Mouse (Mus musculus) midbrain, embryonic 11.5 days (tissue): ENCODE data around the gene A630076J17Rik. TPM values are rescaled to one million over a fixed set of nuclear protein-coding genes. Genes with fewer than 3 reads are reported as not detected.
A peak's percentile ranks its signal among the peaks of the same experiment; 100 is the strongest.

Experiments used
- ATAC-seq: fragments of 200-750 bp; cut with Nextera tagmentation; 2 replicates; pipeline ENCODE4 v1.8.0; 2017; ENCODE audit warnings: moderate TSS enrichment, moderate library complexity; ENCODE audit not compliant: low FRiP score
- DNase-seq: peaks from one replicate; pipeline ENCODE4 v3.0.0; 2015; ENCODE audit warnings: low spot score; ENCODE audit errors: missing footprints
- H3K27ac ChIP-seq: fragments of 300-500 bp; sonication (generic); 2 replicates; pipeline ENCODE4 v1.5.1; 2014; ENCODE audit warnings: low read depth, low read length
- H3K27me3 ChIP-seq: fragments of 300-500 bp; sonication (generic); 2 replicates; pipeline ENCODE4 v1.6.1; 2014; ENCODE audit warnings: mild to moderate bottlenecking, low read length, moderate library complexity, mixed read lengths; ENCODE audit not compliant: control insufficient read depth, insufficient read depth
- H3K36me3 ChIP-seq: fragments of 300-500 bp; sonication (generic); 2 replicates; pipeline ENCODE4 v1.6.1; 2014; ENCODE audit warnings: mild to moderate bottlenecking, low read length, moderate library complexity, mixed read lengths; ENCODE audit not compliant: control insufficient read depth, insufficient read depth
- H3K4me1 ChIP-seq: fragments of 300-500 bp; sonication (generic); 2 replicates; pipeline ENCODE4 v1.6.1; 2014; ENCODE audit warnings: low read length; ENCODE audit not compliant: control insufficient read depth, insufficient read depth
- H3K4me2 ChIP-seq: fragments of 300-500 bp; sonication (generic); 2 replicates; pipeline ENCODE4 v1.6.1; 2014; ENCODE audit warnings: mild to moderate bottlenecking, moderate library complexity
- H3K4me3 ChIP-seq: fragments of 300-500 bp; sonication (generic); 2 replicates; pipeline ENCODE4 v1.5.1; 2014; ENCODE audit warnings: low read depth, low read length
- H3K9ac ChIP-seq: fragments of 300-500 bp; sonication (generic); 2 replicates; pipeline ENCODE4 v1.6.1; 2014; ENCODE audit warnings: low read length
- H3K9me3 ChIP-seq: fragments of 300-500 bp; sonication (generic); 2 replicates; pipeline ENCODE4 v1.6.1; 2016; ENCODE audit warnings: low read length; ENCODE audit not compliant: control insufficient read depth
- WGBS: fragments of 180-500 bp; shearing (Covaris S2); extraction: QIAGEN DNeasy Blood & Tissue Kit; methylation state at CpG from one replicate; pipeline ENCODE4 v1.1.7; 2014; 5-methylcytosine and 5-hydroxymethylcytosine counted together
- polyA plus RNA-seq: library from polyadenylated mRNA; unstranded; fragments of >200 nt; fragmentation: Nextera tagmentation; extraction: Ambion mirVana; gene quantifications from 2 replicates; pipeline ENCODE4 v1.2.1, GENCODE M21; 2014

The A630076J17Rik gene
- polyA plus RNA-seq, 1 experiment from 2014 or later = not detected

DNA sequence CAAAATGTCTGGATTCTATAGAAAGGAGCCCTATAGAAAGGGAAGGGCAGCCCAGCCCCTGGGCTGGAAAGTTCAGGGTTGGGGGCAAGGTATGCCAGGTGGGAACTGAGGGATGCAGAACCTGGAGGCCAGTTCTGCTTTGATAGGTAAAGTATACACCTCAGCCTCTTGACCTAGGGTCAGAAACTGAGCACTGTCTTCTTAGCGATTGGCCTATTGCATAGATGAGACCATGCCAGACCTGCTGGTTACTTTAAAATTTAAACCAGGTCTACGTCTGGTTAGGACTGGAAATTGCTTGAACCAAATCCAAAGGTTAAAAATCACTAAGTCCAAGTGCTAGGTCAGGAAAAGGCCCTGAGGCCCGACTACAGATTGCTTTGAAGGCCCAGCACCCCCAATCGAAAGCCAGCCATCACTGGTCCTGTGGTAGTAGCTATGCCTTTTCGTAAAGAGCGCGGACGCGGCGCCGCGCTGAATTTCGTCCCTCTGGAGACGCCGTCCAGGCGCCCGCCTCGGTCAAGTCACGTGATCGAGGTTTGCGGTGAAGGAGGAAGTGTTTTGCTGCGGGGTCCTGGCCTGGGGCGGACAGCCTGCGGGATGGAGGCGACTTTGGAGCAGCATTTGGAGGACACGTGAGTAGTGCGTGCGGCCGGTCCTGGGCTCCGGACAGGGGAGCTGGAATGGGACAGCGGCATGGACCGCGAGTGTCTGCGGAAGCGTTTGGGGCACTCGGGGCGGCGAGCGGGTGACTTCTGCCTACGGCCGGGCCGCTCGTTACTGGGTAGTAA is 48.3 kb downstream of the A630076J17Rik start, which contains the start of gene Lamtor5:
TSS of gene Lamtor5 (plus strand) at position 380 of the 791 bp plus-strand sequence.
- Histone ChIP-seq H3K4me2 (peak within 1 kb of the TSS; percentile 53), H3K36me3 (peaks cover 3% of the 10 kb centered on the region; the same call in 1 of the 2 replicates), H3K9me3 (no peaks in the 10 kb centered on the region), H3K4me3 (peak within 1 kb of the TSS; percentile 91), H3K4me1 (peaks cover 8% of the 10 kb centered on the region), H3K9ac (peak within 1 kb of the TSS; percentile 83), H3K27ac (no peak within 1 kb of the TSS), H3K27me3 (no peaks in the 10 kb centered on the region)
- peak; percentile 93 for ATAC-seq
- WGBS = 3% methylated on average over 43 of the region's 43 CpGs
- DNase-seq = peak; percentile 99

Other genes starting within 250 kb of the A630076J17Rik start
- 4.1 and 4.6 TPM in 2 replicates for gene Kcna3, start 194.4 kb upstream of the A630076J17Rik start, polyA plus RNA-seq
- 0.18 and 0.28 TPM in 2 replicates for gene Kcna2, start 129.5 kb upstream of the A630076J17Rik start, polyA plus RNA-seq
- gene Kcna10, start 47.6 kb upstream of the A630076J17Rik start, polyA plus RNA-seq = not detected in 2 replicates
- not detected in 2 replicates for gene Cym, start 8.9 kb upstream of the A630076J17Rik start, polyA plus RNA-seq
- 0.07 TPM in 1 of 2 replicates, not detected in the other for gene Prok1, start 9.1 kb downstream of the A630076J17Rik start, polyA plus RNA-seq
- gene Lamtor5, start 48.2 kb downstream of the A630076J17Rik start, polyA plus RNA-seq = 195 and 198 TPM in 2 replicates
- 1.8 and 2.2 TPM in 2 replicates for gene Slc16a4, start 60.6 kb downstream of the A630076J17Rik start, polyA plus RNA-seq
- 19.9 and 20.6 TPM in 2 replicates for gene Rbm15, start 103.1 kb downstream of the A630076J17Rik start, polyA plus RNA-seq
- 0.03 and 0.04 TPM in 2 replicates for gene Kcnc4, start 228.9 kb downstream of the A630076J17Rik start, polyA plus RNA-seq